Mouse (Mus musculus) stomach, postnatal 0 days (tissue): ENCODE data around the gene Frmd4b. TPM values are rescaled to one million over a fixed set of nuclear protein-coding genes. Genes with fewer than 3 reads are reported as not detected.

Experiments used
- ATAC-seq: fragments of 200-750 bp; cut with Nextera tagmentation; 2 replicates; pipeline ENCODE4 v1.8.0; 2017; ENCODE audit not compliant: low FRiP score, low TSS enrichment
- DNase-seq: peaks from one replicate; pipeline ENCODE4 v3.0.0-alpha.2; 2016; ENCODE audit warnings: low spot score
- H3K27ac ChIP-seq: fragments of 300-500 bp; sonication (generic); replicated peaks from 2 replicates; pipeline ENCODE4 v1.5.1; 2014; ENCODE audit warnings: mild to moderate bottlenecking, control low read depth
- H3K27me3 ChIP-seq: fragments of 300-500 bp; sonication (generic); 2 replicates; pipeline ENCODE4 v1.6.1; 2014; ENCODE audit warnings: low read length; ENCODE audit not compliant: control insufficient read depth, insufficient read depth
- H3K36me3 ChIP-seq: fragments of 300-500 bp; sonication (generic); 2 replicates; pipeline ENCODE4 v1.6.1; 2014; ENCODE audit warnings: low read length, mixed read lengths; ENCODE audit not compliant: control insufficient read depth, insufficient read depth
- H3K4me1 ChIP-seq: fragments of 300-500 bp; sonication (generic); replicated peaks from 2 replicates; pipeline ENCODE4 v1.6.1; 2014; ENCODE audit warnings: antibody characterized with exemption; ENCODE audit not compliant: control insufficient read depth, insufficient read depth
- H3K4me2 ChIP-seq: fragments of 300-500 bp; sonication (generic); replicated peaks from 2 replicates; pipeline ENCODE4 v1.6.1; 2014; ENCODE audit warnings: low read depth, mild to moderate bottlenecking, control low read depth, moderate library complexity
- H3K4me3 ChIP-seq: fragments of 300-500 bp; sonication (generic); 2 replicates; pipeline ENCODE4 v1.5.1; 2014; ENCODE audit warnings: low read depth, low read length, control low read depth
- H3K9ac ChIP-seq: fragments of 300-500 bp; sonication (generic); 2 replicates; pipeline ENCODE4 v1.6.1; 2014; ENCODE audit warnings: mild to moderate bottlenecking, low read length, control low read depth, mixed read lengths
- H3K9me3 ChIP-seq: fragments of 300-500 bp; sonication (generic); 2 replicates; pipeline ENCODE4 v1.6.1; 2016; ENCODE audit warnings: low read length; ENCODE audit not compliant: control insufficient read depth
- CTCF ChIP-seq: IDR thresholded peaks from 2 replicates; pipeline ENCODE4 v1.5.1; 2016; ENCODE audit warnings: antibody characterized with exemption, low read depth, mild to moderate bottlenecking, moderate library complexity
- EP300 ChIP-seq: optimal IDR thresholded peaks from 2 replicates; pipeline ENCODE3; 2016; ENCODE audit warnings: antibody characterized with exemption
- WGBS: fragments of 180-500 bp; shearing (Covaris S2); extraction: QIAGEN DNeasy Blood & Tissue Kit; methylation state at CpG from one replicate; pipeline ENCODE4 v1.1.7; 2014; 5-methylcytosine and 5-hydroxymethylcytosine counted together
- polyA plus RNA-seq: library from polyadenylated mRNA; unstranded; fragments of >200 nt; fragmentation: Nextera tagmentation; extraction: Ambion mirVana; gene quantifications from 2 replicates; pipeline ENCODE4 v1.2.1, GENCODE M21; 2015

The Frmd4b gene
- polyA plus RNA-seq, 1 experiment from 2014 or later: 11.2 TPM

GRCm38 (mm10) chr6:97462421-97462820 lies 154.9 kb downstream of the Frmd4b start:
- Histone ChIP-seq H3K4me2 (no peak overlapping the region), H3K27me3 (no peaks in the 10 kb centered on the region), H3K4me1 (no peaks in the 10 kb centered on the region), H3K9ac (no peak overlapping the region), H3K9me3 (no peaks in the 10 kb centered on the region), H3K36me3 (no peaks in the 10 kb centered on the region), H3K4me3 (no peak overlapping the region), H3K27ac (no peak overlapping the region)
- no peak for TF ChIP-seq CTCF
- TF ChIP-seq EP300: no peak
- no peak for ATAC-seq
- no peak for DNase-seq

- TF ChIP-seq EP300 (no peak), CTCF (no peak)
- no peak overlapping the region for H3K27ac ChIP-seq
- no peaks in the 10 kb centered on the region for H3K27me3 ChIP-seq
- no peaks in the 10 kb centered on the region for H3K9me3 ChIP-seq
- no peak overlapping the region for H3K4me2 ChIP-seq
- H3K9ac ChIP-seq: no peak overlapping the region
- DNase-seq (no peak), ATAC-seq (no peak)
- H3K4me1 ChIP-seq: no peaks in the 10 kb centered on the region
- no peaks in the 10 kb centered on the region for H3K36me3 ChIP-seq
- WGBS: 75% methylated on average over 7 of the region's 7 CpGs
- no peak overlapping the region for H3K4me3 ChIP-seq
These were observed 158.2 kb downstream of the Frmd4b start for GRCm38 (mm10) chr6:97459112-97459511.

GRCm38 (mm10) chr6:97458358-97458757 lies 159.0 kb downstream of the Frmd4b start:
- ATAC-seq (no peak), DNase-seq (no peak)
- Histone ChIP-seq H3K4me1 (no peaks in the 10 kb centered on the region), H3K4me3 (no peak overlapping the region), H3K27ac (0 out of 2 replicates have a peak overlapping the region, but pooled peaks have one; percentile 40), H3K4me2 (no peak overlapping the region), H3K36me3 (no peaks in the 10 kb centered on the region), H3K9me3 (no peaks in the 10 kb centered on the region), H3K27me3 (no peaks in the 10 kb centered on the region), H3K9ac (no peak overlapping the region)
- WGBS: 71% methylated on average over 9 of the region's 9 CpGs
- no peak for TF ChIP-seq CTCF
- no peak for TF ChIP-seq EP300

- Histone ChIP-seq H3K27ac (no peak overlapping the region), H3K36me3 (no peaks in the 10 kb centered on the region), H3K4me1 (no peaks in the 10 kb centered on the region), H3K27me3 (no peaks in the 10 kb centered on the region), H3K9me3 (no peaks in the 10 kb centered on the region), H3K9ac (no peak overlapping the region), H3K4me3 (no peak overlapping the region), H3K4me2 (no peak overlapping the region)
- WGBS: 32% methylated on average over 3 of the region's 3 CpGs
- TF ChIP-seq EP300 (no peak), CTCF (no peak)
- DNase-seq (no peak), ATAC-seq (no peak)
These were observed 159.4 kb downstream of the Frmd4b start for GRCm38 (mm10) chr6:97457954-97458353.

GRCm38 (mm10) chr6:97457210-97457609 lies 160.1 kb downstream of the Frmd4b start:
- DNase-seq: no peak
- no peak overlapping the region for H3K9ac ChIP-seq
- no peak overlapping the region for H3K4me2 ChIP-seq
- H3K36me3 ChIP-seq: no peaks in the 10 kb centered on the region
- H3K9me3 ChIP-seq: no peaks in the 10 kb centered on the region
- H3K27me3 ChIP-seq: no peaks in the 10 kb centered on the region
- ATAC-seq: no peak
- H3K4me1 ChIP-seq: no peaks in the 10 kb centered on the region
- TF ChIP-seq EP300: no peak
- no peak for TF ChIP-seq CTCF
- 52% methylated on average over 2 of the region's 2 CpGs for WGBS
- H3K4me3 ChIP-seq: no peak overlapping the region
- H3K27ac ChIP-seq: no peak overlapping the region

GRCm38 (mm10) chr6:97452223-97452622 lies 165.1 kb downstream of the Frmd4b start:
- WGBS: 86% methylated on average over 5 of the region's 5 CpGs
- Histone ChIP-seq H3K27me3 (no peaks in the 10 kb centered on the region), H3K9ac (no peak overlapping the region), H3K9me3 (no peaks in the 10 kb centered on the region), H3K27ac (no peak overlapping the region), H3K4me3 (no peak overlapping the region), H3K4me2 (no peak overlapping the region), H3K4me1 (no peaks in the 10 kb centered on the region), H3K36me3 (no peaks in the 10 kb centered on the region)
- TF ChIP-seq CTCF (no peak), EP300 (no peak)
- ATAC-seq: no peak
- DNase-seq: no peak
